ENCODE assay signal across 30 mouse cellular contexts in the genomic region with DNA sequence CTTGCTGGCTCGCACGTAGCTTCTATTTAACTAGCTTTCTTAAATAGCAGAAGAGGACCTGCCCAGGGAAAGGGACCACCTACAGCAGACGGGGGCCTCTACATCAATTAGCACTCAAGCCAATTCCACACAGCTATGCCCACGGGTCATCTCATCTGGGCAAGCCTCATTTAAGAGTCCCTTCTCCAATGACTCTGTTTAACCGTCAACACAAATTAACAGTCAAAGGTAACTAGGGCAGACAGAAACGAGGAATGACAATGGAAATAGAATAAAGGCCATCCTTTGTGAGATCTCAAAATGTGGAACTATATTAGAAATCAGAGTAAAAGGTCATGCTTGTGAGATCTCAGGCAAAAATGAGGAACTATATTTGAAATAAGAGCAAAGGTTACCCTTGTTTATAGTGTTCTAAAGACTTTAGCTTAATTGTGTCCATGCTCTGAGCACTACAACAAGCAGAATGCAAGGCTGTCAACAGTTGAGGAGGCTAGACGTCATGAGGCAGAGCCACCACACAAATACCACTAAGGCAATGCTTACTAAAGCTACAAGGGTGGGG. TPM values are rescaled to one million over a fixed set of nuclear protein-coding genes. Genes with fewer than 3 reads are reported as not detected.
A peak's percentile ranks its signal among the peaks of the same experiment; 100 is the strongest.
DNase-seq lines count a peak whose midpoint lies in the region; ATAC-seq and TF ChIP-seq lines count a peak whose summit lies in the region.
"Had no signal": no experiment of that assay in that cellular context is flagged by ENCODE, and none has a peak within 500 bp of the region (broad histone marks: within the 10 kb centered on the region; RNA-seq: fewer than 3 reads in every experiment).

No protein-coding gene starts in this region.

- WGBS in liver, adult 2 months: 82% methylated on average over 7 of the region's 7 CpGs
- 79% methylated on average over 7 of the region's 7 CpGs for WGBS in liver, embryonic 11.5 days

- H3K4me1 ChIP-seq in liver, adult 2 months (ENCODE audit: control insufficient read depth, insufficient read depth, low read length): peaks cover 6% of the 10 kb centered on the region
- H3K4me1 ChIP-seq in liver, embryonic 11.5 days (replicated peaks; ENCODE audit: control insufficient read depth, insufficient read depth, low read length): no peaks in the 10 kb centered on the region
- peaks cover 5% of the 10 kb centered on the region; the same call in 1 of the 2 replicates for H3K4me1 ChIP-seq in brown adipose tissue, adult 24 weeks (ENCODE audit: control insufficient read depth, insufficient read depth, insufficient read length, low read length)
- H3K4me1 ChIP-seq: forebrain, embryonic 13.5 days; hindbrain, embryonic 12.5 days; liver, embryonic 13.5 days; midbrain, embryonic 10.5 days; midbrain, embryonic 15.5 days; neural tube, embryonic 12.5 days had no signal

- H3K79me2 ChIP-seq in liver, adult 2 months (ENCODE audit: control insufficient read depth, insufficient read depth, low read length): peaks cover 11% of the 10 kb centered on the region; the same call in 1 of the 2 replicates

- DNase-seq in liver, adult 2 months (ENCODE audit: extremely low read depth, low read depth, low spot score): no peak
- no peak for DNase-seq in liver, embryonic 11.5 days (ENCODE audit: low spot score)
- peak; percentile 53 for DNase-seq in Muller cell, postnatal 12 days (ENCODE audit: inconsistent ontology term)
- DNase-seq in cerebellum, postnatal 4 days (ENCODE audit: low spot score in 2 of 2): no peak
- no peak for DNase-seq in adrenal gland, postnatal 10 days
- no peak for DNase-seq in thymus, postnatal 0 days (ENCODE audit: low spot score)
- DNase-seq: adrenal gland, adult 2 months; cerebellum, adult 11-12 months; cerebellum, adult 9-11 months; gastrocnemius, postnatal 10 days; heart, postnatal 36 days; kidney, adult 9 months; kidney, postnatal 10 days; liver, embryonic 13.5 days; lung, embryonic 14.5 days; right cerebral cortex, postnatal 14 days; thymus, adult 2 months; thymus, postnatal 4 days had no signal

- no peak for TF ChIP-seq CTCF in liver, adult 2 months (IDR thresholded peaks at IDR 0.05; ENCODE audit: low read depth, low read length)

- no peaks in the 10 kb centered on the region for H3K27me3 ChIP-seq in liver, adult 2 months (ENCODE audit: control insufficient read depth, insufficient read depth, low read length)
- no peaks in the 10 kb centered on the region for H3K27me3 ChIP-seq in liver, embryonic 11.5 days (replicated peaks; ENCODE audit: control insufficient read depth, insufficient read depth, low read length)
- H3K27me3 ChIP-seq: forebrain, embryonic 13.5 days; hindbrain, embryonic 12.5 days; limb, embryonic 12.5 days; liver, embryonic 13.5 days; midbrain, embryonic 15.5 days; neural tube, embryonic 12.5 days had no signal

- 0 out of 2 replicates have a peak overlapping the region, but pooled peaks have one; percentile 54 for H3K27ac ChIP-seq in liver, adult 2 months (replicated peaks; ENCODE audit: insufficient read depth, low read depth, low read length)
- H3K27ac ChIP-seq in liver, embryonic 11.5 days (ENCODE audit: low read depth, low read length): no peak overlapping the region
- peak overlapping the region; percentile 66 for H3K27ac ChIP-seq in brown adipose tissue, adult 24 weeks (replicated peaks; ENCODE audit: low read depth, low read length)
- H3K27ac ChIP-seq: forebrain, embryonic 13.5 days; hindbrain, embryonic 12.5 days; limb, embryonic 12.5 days; liver, embryonic 13.5 days; midbrain, embryonic 10.5 days; midbrain, embryonic 15.5 days; neural tube, embryonic 12.5 days had no signal

- H3K4me3 ChIP-seq in liver, adult 2 months (ENCODE audit: insufficient read depth, low read depth, low read length): no peak overlapping the region
- H3K4me3 ChIP-seq in liver, embryonic 11.5 days (ENCODE audit: low read depth, low read length): no peak overlapping the region
- no peak overlapping the region for H3K4me3 ChIP-seq in brown adipose tissue, adult 24 weeks (ENCODE audit: insufficient read depth, low read depth, low read length)
- H3K4me3 ChIP-seq: forebrain, embryonic 13.5 days; hindbrain, embryonic 12.5 days; left cerebral cortex, adult 2 months; limb, embryonic 12.5 days; liver, embryonic 13.5 days; midbrain, embryonic 10.5 days; midbrain, embryonic 15.5 days; neural tube, embryonic 12.5 days had no signal

- TF ChIP-seq POLR2A in liver, adult 2 months (IDR thresholded peaks at IDR 0.05; ENCODE audit: extremely low read depth, insufficient read depth, low read length): no peak

- H3K9me3 ChIP-seq in liver, embryonic 11.5 days (ENCODE audit: control insufficient read depth, low read length): no peaks in the 10 kb centered on the region
- H3K9me3 ChIP-seq: forebrain, embryonic 13.5 days; hindbrain, embryonic 12.5 days; limb, embryonic 12.5 days; liver, embryonic 13.5 days; midbrain, embryonic 10.5 days; midbrain, embryonic 15.5 days; neural tube, embryonic 12.5 days had no signal

- H3K4me2 ChIP-seq in liver, embryonic 11.5 days: no peak overlapping the region
- H3K4me2 ChIP-seq: forebrain, embryonic 13.5 days; heart, embryonic 11.5 days; hindbrain, embryonic 12.5 days; limb, embryonic 12.5 days; liver, embryonic 13.5 days; lung, embryonic 14.5 days; midbrain, embryonic 15.5 days; neural tube, embryonic 12.5 days had no signal

- no peak for ATAC-seq in liver, embryonic 11.5 days (replicated peaks; ENCODE audit: low FRiP score)
- peak; percentile 53; the same call in 1 of the 2 replicates for ATAC-seq in neutrophil, adult 5-6 weeks (ENCODE audit: extremely low read depth, insufficient number of reproducible peaks, low FRiP score, poor library complexity, severe bottlenecking)
- ATAC-seq: CD4-positive, CD25-positive, alpha-beta regulatory T cell, adult 4 months; forebrain, embryonic 13.5 days; intestine, postnatal 0 days; midbrain, embryonic 15.5 days had no signal

- H3K9ac ChIP-seq in liver, adult 2 months (ENCODE audit: low read depth, low read length): no peak overlapping the region
- no peak overlapping the region for H3K9ac ChIP-seq in liver, embryonic 11.5 days (ENCODE audit: low read depth, low read length)
- H3K9ac ChIP-seq: forebrain, embryonic 13.5 days; hindbrain, embryonic 12.5 days; limb, embryonic 12.5 days; liver, embryonic 13.5 days; lung, embryonic 14.5 days; midbrain, embryonic 15.5 days; neural tube, embryonic 12.5 days had no signal

- H3K36me3 ChIP-seq in liver, adult 2 months (ENCODE audit: control insufficient read depth, insufficient read depth, low read length): no peaks in the 10 kb centered on the region
- H3K36me3 ChIP-seq in liver, embryonic 11.5 days (ENCODE audit: control insufficient read depth, insufficient read depth, low read length): no peaks in the 10 kb centered on the region
- H3K36me3 ChIP-seq: hindbrain, embryonic 12.5 days; liver, embryonic 13.5 days; midbrain, embryonic 15.5 days; neural tube, embryonic 12.5 days had no signal

RNA-seq across cellular contexts. Expression of gene Abhd12, which starts 8.8 kb away (rescaled TPM):
- 31.8 and 33.4 TPM in 2 replicates for total RNA-seq in liver, adult 2 months (2014; rRNA removed)
- polyA plus RNA-seq in liver, adult 2 months (2012; rRNA removed): 26.3 and 28.4 TPM in 2 replicates
- polyA plus RNA-seq in liver, embryonic 11.5 days (2014; fragmentation: Nextera tagmentation; extraction: Ambion mirVana): 35.4 and 37.5 TPM in 2 replicates
- 32.4 and 57.2 TPM in 2 replicates for polyA plus RNA-seq in brown adipose tissue, adult 24 weeks (2012; ENCODE audit: insufficient read depth, insufficient read length, missing spikeins)
- 55.6 and 59.3 TPM in 2 replicates for total RNA-seq in neutrophil, adult 5-6 weeks (2017)
- 10 to 100 TPM; 55.6 to 58.2 TPM for total RNA-seq in adrenal gland, postnatal 10 days (2021)
- polyA plus RNA-seq in thymus, postnatal 0 days (2015; fragmentation: Nextera tagmentation; extraction: Ambion mirVana): 52.6 and 53.3 TPM in 2 replicates

RNA-seq across cellular contexts. Expression of gene Gins1, which starts 9.4 kb away (rescaled TPM):
- total RNA-seq in liver, adult 2 months (2014; rRNA removed): 4.4 and 5.4 TPM in 2 replicates
- polyA plus RNA-seq in liver, adult 2 months (2012; rRNA removed): 2.0 and 2.7 TPM in 2 replicates
- polyA plus RNA-seq in liver, embryonic 11.5 days (2014; fragmentation: Nextera tagmentation; extraction: Ambion mirVana): 65.8 and 68.3 TPM in 2 replicates
- 3.6 and 3.8 TPM in 2 replicates for polyA plus RNA-seq in brown adipose tissue, adult 24 weeks (2012; ENCODE audit: insufficient read depth, insufficient read length, missing spikeins)
- total RNA-seq in neutrophil, adult 5-6 weeks (2017): 4.2 and 6.1 TPM in 2 replicates
- total RNA-seq in adrenal gland, postnatal 10 days (2021): 10 to 100 TPM in 1 of 2 experiments, 1 to 10 TPM in 1; 5.8 to 10.8 TPM
- 55.4 and 58.4 TPM in 2 replicates for polyA plus RNA-seq in thymus, postnatal 0 days (2015; fragmentation: Nextera tagmentation; extraction: Ambion mirVana)

Comparison
In these comparisons a context has a peak if more than half of its experiments do, and no peak if none do; other contexts are left out.
1. RNA of gene Gins1, which starts 9.4 kb away (polyA plus RNA-seq): 65.8 to 68.3 TPM in liver, embryonic 11.5 days and 55.4 to 58.4 TPM in thymus, postnatal 0 days; 3.6 to 3.8 TPM in brown adipose tissue, adult 24 weeks and 2.0 to 2.7 TPM in liver, adult 2 months; every median in the first group is over 10 times any median in the second.